Comparison of ENCODE assay signal across 8 mouse cellular contexts in genomic region chr4:133707464-133707863, GRCm38 (mm10). TPM values are rescaled to one million over a fixed set of nuclear protein-coding genes. Genes with fewer than 3 reads are reported as not detected.
DNase-seq lines count a peak whose midpoint lies in the region; ATAC-seq and TF ChIP-seq lines count a peak whose summit lies in the region.
"Had no signal": no experiment of that assay in that cellular context is flagged by ENCODE, and none has a peak within 500 bp of the region (broad histone marks: within the 10 kb centered on the region; RNA-seq: fewer than 3 reads in every experiment).

No protein-coding gene starts in this region.

- peaks cover 36% of the 10 kb centered on the region for H3K36me3 ChIP-seq in hindbrain, embryonic 14.5 days (replicated peaks; ENCODE audit: control insufficient read depth, insufficient read depth)
- peaks cover 90% of the 10 kb centered on the region for H3K36me3 ChIP-seq in hindbrain, embryonic 10.5 days
- peaks cover 36% of the 10 kb centered on the region for H3K36me3 ChIP-seq in thymus, adult 2 months (ENCODE audit: control insufficient read depth, insufficient read depth, low read length)
- peaks cover 71% of the 10 kb centered on the region for H3K36me3 ChIP-seq in limb, embryonic 13.5 days

- DNase-seq in hindbrain, embryonic 14.5 days (ENCODE audit: low spot score) = no peak
- no peak for DNase-seq in hindbrain, embryonic 10.5 days (ENCODE audit: low spot score)
- no peak for DNase-seq in thymus, adult 2 months
- DNase-seq in thymus, postnatal 36 days = no peak
- no peak for DNase-seq in yolk sac, embryonic 10.5 days (ENCODE audit: low spot score)
- DNase-seq in urinary bladder, adult 18-20 months (ENCODE audit: low spot score in 2 of 2) = no peak
- DNase-seq: right cerebral cortex, postnatal 4 days had no signal

- H3K4me1 ChIP-seq in hindbrain, embryonic 14.5 days (replicated peaks; ENCODE audit: control insufficient read depth, insufficient read depth, low read length) = 0 out of 2 replicates have a peak, but pooled peaks cover 9% of the 10 kb centered on the region
- peaks cover 46% of the 10 kb centered on the region for H3K4me1 ChIP-seq in hindbrain, embryonic 10.5 days (replicated peaks)
- H3K4me1 ChIP-seq in thymus, adult 2 months (replicated peaks; ENCODE audit: control insufficient read depth, insufficient read depth, low read length) = peaks cover 37% of the 10 kb centered on the region
- peaks cover 22% of the 10 kb centered on the region for H3K4me1 ChIP-seq in limb, embryonic 13.5 days

- H3K9me3 ChIP-seq in hindbrain, embryonic 14.5 days (ENCODE audit: control insufficient read depth, low read length) = no peaks in the 10 kb centered on the region
- no peaks in the 10 kb centered on the region for H3K9me3 ChIP-seq in hindbrain, embryonic 10.5 days
- H3K9me3 ChIP-seq in limb, embryonic 13.5 days = no peaks in the 10 kb centered on the region

- TF ChIP-seq POLR2A in thymus, adult 2 months (IDR thresholded peaks at IDR 0.05; ENCODE audit: control insufficient read depth, extremely low read depth, insufficient read depth, low read length, poor library complexity) = no peak

- 0 out of 2 replicates have a peak overlapping the region, but pooled peaks have one; percentile 13 for H3K9ac ChIP-seq in hindbrain, embryonic 14.5 days
- no peak overlapping the region for H3K9ac ChIP-seq in limb, embryonic 13.5 days

- WGBS in hindbrain, embryonic 14.5 days = 30% methylated on average over 1 of the region's 1 CpGs
- WGBS in hindbrain, embryonic 10.5 days = 63% methylated on average over 1 of the region's 1 CpGs
- WGBS in thymus, adult 2 months = 2% methylated on average over 1 of the region's 1 CpGs
- WGBS in limb, embryonic 13.5 days = 80% methylated on average over 1 of the region's 1 CpGs

- peak overlapping the region; percentile 34 for H3K27ac ChIP-seq in hindbrain, embryonic 14.5 days
- H3K27ac ChIP-seq in hindbrain, embryonic 10.5 days = no peak overlapping the region
- peak overlapping the region; percentile 94 for H3K27ac ChIP-seq in thymus, adult 2 months (ENCODE audit: control insufficient read depth, insufficient read depth, low read length)
- H3K27ac ChIP-seq in limb, embryonic 13.5 days = no peak overlapping the region

- no peak overlapping the region for H3K4me3 ChIP-seq in hindbrain, embryonic 14.5 days (replicated peaks; ENCODE audit: low read length)
- no peak overlapping the region for H3K4me3 ChIP-seq in hindbrain, embryonic 10.5 days
- H3K4me3 ChIP-seq in thymus, adult 2 months (ENCODE audit: control insufficient read depth, insufficient read depth, low read length) = no peak overlapping the region
- H3K4me3 ChIP-seq in limb, embryonic 13.5 days = no peak overlapping the region

- ATAC-seq in hindbrain, embryonic 14.5 days (ENCODE audit: low FRiP score) = no peak
- ATAC-seq in limb, embryonic 13.5 days (ENCODE audit: low FRiP score, low read depth) = no peak

- no peaks in the 10 kb centered on the region for H3K27me3 ChIP-seq in hindbrain, embryonic 14.5 days (ENCODE audit: control insufficient read depth, insufficient read depth, low read length)
- H3K27me3 ChIP-seq in hindbrain, embryonic 10.5 days (ENCODE audit: insufficient read depth, poor library complexity, severe bottlenecking) = no peaks in the 10 kb centered on the region
- no peaks in the 10 kb centered on the region for H3K27me3 ChIP-seq in thymus, adult 2 months (ENCODE audit: control insufficient read depth, insufficient read depth, low read length)
- H3K27me3 ChIP-seq in limb, embryonic 13.5 days = no peaks in the 10 kb centered on the region

- no peak overlapping the region for H3K4me2 ChIP-seq in hindbrain, embryonic 14.5 days (replicated peaks)
- H3K4me2 ChIP-seq in limb, embryonic 13.5 days (replicated peaks) = peak overlapping the region; percentile 17; the same call in 1 of the 2 replicates

- TF ChIP-seq CTCF in thymus, adult 2 months (IDR thresholded peaks at IDR 0.05; ENCODE audit: borderline replicate concordance, control insufficient read depth, extremely low read depth, insufficient read depth, low read length, poor library complexity) = no peak

RNA-seq across cellular contexts. Expression of gene Pigv, which starts 35.0 kb away (rescaled TPM):
- 9.9 and 10.1 TPM in 2 replicates for polyA plus RNA-seq in hindbrain, embryonic 14.5 days (2014; fragmentation: Nextera tagmentation; extraction: Ambion mirVana)
- polyA plus RNA-seq in hindbrain, embryonic 10.5 days (2016; fragmentation: Nextera tagmentation; extraction: Ambion mirVana) = 14.5 and 16.8 TPM in 2 replicates
- polyA plus RNA-seq in thymus, adult 2 months (2012; rRNA removed) = 24.8 and 24.9 TPM in 2 replicates
- polyA plus RNA-seq in limb, embryonic 13.5 days (2015; fragmentation: Nextera tagmentation; extraction: Ambion mirVana) = 14.7 and 17.1 TPM in 2 replicates

RNA-seq across cellular contexts. Expression of gene Arid1a, which starts 49.1 kb away (rescaled TPM):
- 35.5 and 37.8 TPM in 2 replicates for polyA plus RNA-seq in hindbrain, embryonic 14.5 days (2014; fragmentation: Nextera tagmentation; extraction: Ambion mirVana)
- 36.0 and 37.5 TPM in 2 replicates for polyA plus RNA-seq in hindbrain, embryonic 10.5 days (2016; fragmentation: Nextera tagmentation; extraction: Ambion mirVana)
- 289 and 363 TPM in 2 replicates for polyA plus RNA-seq in thymus, adult 2 months (2012; rRNA removed)
- polyA plus RNA-seq in limb, embryonic 13.5 days (2015; fragmentation: Nextera tagmentation; extraction: Ambion mirVana) = 34.0 and 35.8 TPM in 2 replicates

RNA-seq across cellular contexts. Expression of gene Zdhhc18, which starts 57.5 kb away (rescaled TPM):
- 3.0 and 3.9 TPM in 2 replicates for polyA plus RNA-seq in hindbrain, embryonic 14.5 days (2014; fragmentation: Nextera tagmentation; extraction: Ambion mirVana)
- polyA plus RNA-seq in hindbrain, embryonic 10.5 days (2016; fragmentation: Nextera tagmentation; extraction: Ambion mirVana) = 1.9 and 3.1 TPM in 2 replicates
- polyA plus RNA-seq in thymus, adult 2 months (2012; rRNA removed) = 150 and 172 TPM in 2 replicates
- polyA plus RNA-seq in limb, embryonic 13.5 days (2015; fragmentation: Nextera tagmentation; extraction: Ambion mirVana) = 3.1 and 5.9 TPM in 2 replicates

Comparison
In these comparisons a context has a peak if more than half of its experiments do, and no peak if none do; other contexts are left out.
1. H3K27ac ChIP-seq: peak in hindbrain, embryonic 14.5 days (single experiment) and thymus, adult 2 months (single experiment); none in hindbrain, embryonic 10.5 days (single experiment) and limb, embryonic 13.5 days (single experiment).
2. RNA of gene Zdhhc18, which starts 57.5 kb away (polyA plus RNA-seq): 150 to 172 TPM in thymus, adult 2 months; 3.1 to 5.9 TPM in limb, embryonic 13.5 days, 3.0 to 3.9 TPM in hindbrain, embryonic 14.5 days and 1.9 to 3.1 TPM in hindbrain, embryonic 10.5 days; every median in the first group is over 10 times any median in the second.